Mouse (Mus musculus) C2C12 (cell line): Measurements from ENCODE around the gene Arhgap31. TPM values are rescaled to one million over a fixed set of nuclear protein-coding genes. Genes with fewer than 3 reads are reported as not detected.

Experiments used
- H3K27me3 ChIP-seq: one replicate; pipeline ENCODE4 v1.6.1; 2011; ENCODE audit not compliant: control insufficient read depth, insufficient read depth, insufficient read length
- H3K36me3 ChIP-seq: one replicate; pipeline ENCODE4 v1.6.1; 2011; ENCODE audit not compliant: control insufficient read depth, insufficient read depth
- H3K4me3 ChIP-seq: one replicate; pipeline ENCODE4 v1.5.1; 2011; ENCODE audit warnings: mild to moderate bottlenecking, control low read depth; ENCODE audit not compliant: poor library complexity, insufficient read depth, severe bottlenecking
- H3K79me2 ChIP-seq: one replicate; pipeline ENCODE4 v1.6.1; 2011; ENCODE audit not compliant: control insufficient read depth, insufficient read depth
- H3K79me3 ChIP-seq: one replicate; pipeline ENCODE4 v1.6.1; 2011; ENCODE audit warnings: low read depth, control low read depth
- H3ac ChIP-seq: one replicate; pipeline ENCODE3; 2011; ENCODE audit warnings: low read depth; ENCODE audit not compliant: control insufficient read depth, insufficient read length
- CEBPB ChIP-seq: IDR thresholded peaks from one replicate; pipeline ENCODE4 v1.6.1; 2011; ENCODE audit warnings: low read depth, mild to moderate bottlenecking, control low read depth, moderate library complexity
- CTCF ChIP-seq: IDR thresholded peaks from one replicate; pipeline ENCODE4 v1.5.1; 2011; ENCODE audit not compliant: control insufficient read depth, insufficient read depth, insufficient read length
- FOSL1 ChIP-seq: IDR thresholded peaks from one replicate; pipeline ENCODE4 v1.8.0; 2011; ENCODE audit warnings: mild to moderate bottlenecking, low read length; ENCODE audit not compliant: poor library complexity, insufficient read depth, severe bottlenecking
- MAX ChIP-seq: IDR thresholded peaks from one replicate; pipeline ENCODE4 v1.6.1; 2011; ENCODE audit warnings: mild to moderate bottlenecking, control low read depth
- MYOD1 ChIP-seq: IDR thresholded peaks from one replicate; pipeline ENCODE4 v1.6.1; 2011; ENCODE audit warnings: low read depth; ENCODE audit not compliant: control insufficient read depth, insufficient read length
- MYOG ChIP-seq: IDR thresholded peaks from one replicate; pipeline ENCODE4 v1.6.1; 2011; ENCODE audit not compliant: control insufficient read depth, insufficient read length; ENCODE audit errors: extremely low read depth
- USF1 ChIP-seq: IDR thresholded peaks from one replicate; pipeline ENCODE4 v1.6.1; 2011; ENCODE audit warnings: low read depth, mild to moderate bottlenecking, control low read depth, moderate library complexity
- polyA plus RNA-seq: library from polyadenylated mRNA; unstranded; fragments of >200 nt; fragmentation: generic; extraction: Trizol; gene quantifications from one replicate; pipeline ENCODE4 v1.2.1, GENCODE M21; 2012; ENCODE audit warnings: missing spikeins

Gene Arhgap31
- polyA plus RNA-seq, 1 experiment: 15.7 TPM

GRCm38 (mm10) chr16:38706782-38707181 is 6.3 kb downstream of the Arhgap31 start:
- Histone ChIP-seq H3K79me2 (peaks cover 100% of the 10 kb centered on the region), H3K27me3 (no peaks in the 10 kb centered on the region), H3ac (no peak overlapping the region), H3K79me3 (peaks cover 77% of the 10 kb centered on the region), H3K36me3 (peaks cover 33% of the 10 kb centered on the region), H3K4me3 (no peak overlapping the region)
- no peak for TF ChIP-seq MAX
- TF ChIP-seq MYOG: no peak
- no peak for TF ChIP-seq MYOD1
- no peak for TF ChIP-seq FOSL1
- no peak for TF ChIP-seq USF1
- TF ChIP-seq CEBPB: no peak
- no peak for TF ChIP-seq CTCF

GRCm38 (mm10) chr16:38705531-38706281 is 7.4 kb downstream of the Arhgap31 start:
- no peak for TF ChIP-seq CEBPB
- TF ChIP-seq CTCF: no peak
- no peak for TF ChIP-seq MAX
- no peak for TF ChIP-seq USF1
- no peak for TF ChIP-seq FOSL1
- TF ChIP-seq MYOG: no peak
- no peak for TF ChIP-seq MYOD1
- no peaks in the 10 kb centered on the region for H3K27me3 ChIP-seq
- H3K4me3 ChIP-seq: no peak overlapping the region
- H3ac ChIP-seq: no peak overlapping the region
- H3K36me3 ChIP-seq: peaks cover 38% of the 10 kb centered on the region
- peaks cover 100% of the 10 kb centered on the region for H3K79me2 ChIP-seq
- peaks cover 75% of the 10 kb centered on the region for H3K79me3 ChIP-seq

- Histone ChIP-seq H3K36me3 (peaks cover 35% of the 10 kb centered on the region), H3K27me3 (no peaks in the 10 kb centered on the region), H3ac (no peak overlapping the region), H3K79me3 (peaks cover 68% of the 10 kb centered on the region), H3K79me2 (peaks cover 100% of the 10 kb centered on the region), H3K4me3 (no peak overlapping the region)
- TF ChIP-seq USF1: no peak
- TF ChIP-seq MYOG: no peak
- TF ChIP-seq MYOD1: no peak
- no peak for TF ChIP-seq CTCF
- no peak for TF ChIP-seq FOSL1
- TF ChIP-seq CEBPB: no peak
- TF ChIP-seq MAX: no peak
Measured at GRCm38 (mm10) chr16:38703501-38703900, 9.6 kb downstream of the Arhgap31 start.

GRCm38 (mm10) chr16:38702316-38702715 is 10.8 kb downstream of the Arhgap31 start:
- no peak for TF ChIP-seq MYOD1
- no peak for TF ChIP-seq MYOG
- TF ChIP-seq CEBPB: no peak
- no peak for TF ChIP-seq MAX
- no peak for TF ChIP-seq CTCF
- Histone ChIP-seq H3K79me2 (peaks cover 100% of the 10 kb centered on the region), H3K27me3 (no peaks in the 10 kb centered on the region), H3K79me3 (peaks cover 65% of the 10 kb centered on the region), H3ac (no peak overlapping the region), H3K36me3 (peaks cover 25% of the 10 kb centered on the region), H3K4me3 (no peak overlapping the region)

- Histone ChIP-seq H3K79me3 (peaks cover 61% of the 10 kb centered on the region), H3K27me3 (no peaks in the 10 kb centered on the region), H3K36me3 (peaks cover 18% of the 10 kb centered on the region), H3ac (no peak overlapping the region), H3K4me3 (no peak overlapping the region), H3K79me2 (peaks cover 99% of the 10 kb centered on the region)
- TF ChIP-seq CTCF (no peak), MYOD1 (no peak), MAX (no peak), USF1 (no peak), FOSL1 (no peak), CEBPB (no peak), MYOG (no peak)
Measured at GRCm38 (mm10) chr16:38701492-38702185, 11.4 kb downstream of the Arhgap31 start.
